Mouse (Mus musculus): ENCODE data around the gene Olfr221. TPM values are rescaled to one million over a fixed set of nuclear protein-coding genes. Genes with fewer than 3 reads are reported as not detected.

Olfr221 gene
- polyA plus RNA-seq, 1 experiment from 2014 or later: not detected

DNA sequence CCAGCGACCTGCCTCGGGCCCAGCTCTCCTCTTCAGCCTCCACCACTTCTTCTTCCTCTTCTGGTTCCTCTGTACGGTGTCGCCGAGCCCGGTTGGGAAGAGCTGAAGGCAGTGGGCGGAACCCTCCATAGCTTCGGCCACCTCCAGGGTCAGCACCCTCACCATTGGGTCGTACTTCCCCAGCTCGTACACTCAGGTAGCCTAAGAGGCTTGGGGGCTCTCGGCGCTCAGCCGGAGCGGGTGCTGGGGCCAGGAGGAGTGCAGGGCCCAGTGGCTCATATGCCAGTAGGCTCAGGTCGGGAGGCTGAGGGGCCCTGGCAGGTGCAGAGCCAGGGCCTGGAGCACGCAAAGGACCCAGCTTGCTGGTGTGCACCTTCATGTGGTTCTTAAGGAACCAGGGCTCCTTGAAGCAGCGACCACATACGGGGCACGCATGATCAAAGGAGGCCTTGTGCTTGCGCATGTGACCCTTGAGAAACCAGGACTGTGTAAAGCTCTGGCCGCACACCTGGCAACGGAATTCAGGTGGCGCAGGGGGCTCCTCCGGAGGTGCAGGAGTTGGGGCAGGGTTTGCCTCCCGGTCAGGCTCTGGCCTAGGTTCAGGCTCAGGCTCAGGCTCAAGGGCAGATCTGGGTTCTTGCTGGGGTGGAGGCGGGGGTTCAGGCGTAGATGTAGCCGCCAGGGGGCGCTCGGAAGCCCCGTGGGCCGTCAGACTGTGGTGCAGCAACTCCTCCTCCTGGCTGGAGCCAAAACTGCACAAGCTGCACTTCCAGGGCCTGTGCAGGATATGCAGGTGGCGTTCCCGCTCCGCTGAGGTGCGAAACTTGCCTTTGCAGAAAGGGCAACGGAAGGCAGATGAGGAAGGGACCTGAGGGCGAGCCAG, 33.7 kb downstream of the Olfr221 start:
- H3K4me3 ChIP-seq: peak overlapping the region; percentile 34
- H3K9me3 ChIP-seq (replicated peaks): no peaks in the 10 kb centered on the region
- H3K27ac ChIP-seq: peak overlapping the region; percentile 71
- peak; percentile 96 for DNase-seq (ENCODE audit: low spot score)
- H3K4me1 ChIP-seq: peaks cover 60% of the 10 kb centered on the region
- peaks cover 56% of the 10 kb centered on the region for H3K36me3 ChIP-seq
- H3K27me3 ChIP-seq (ENCODE audit: low read depth, poor library complexity, severe bottlenecking): no peaks in the 10 kb centered on the region
- WGBS: 60% methylated on average over 38 of the region's 38 CpGs

DNA sequence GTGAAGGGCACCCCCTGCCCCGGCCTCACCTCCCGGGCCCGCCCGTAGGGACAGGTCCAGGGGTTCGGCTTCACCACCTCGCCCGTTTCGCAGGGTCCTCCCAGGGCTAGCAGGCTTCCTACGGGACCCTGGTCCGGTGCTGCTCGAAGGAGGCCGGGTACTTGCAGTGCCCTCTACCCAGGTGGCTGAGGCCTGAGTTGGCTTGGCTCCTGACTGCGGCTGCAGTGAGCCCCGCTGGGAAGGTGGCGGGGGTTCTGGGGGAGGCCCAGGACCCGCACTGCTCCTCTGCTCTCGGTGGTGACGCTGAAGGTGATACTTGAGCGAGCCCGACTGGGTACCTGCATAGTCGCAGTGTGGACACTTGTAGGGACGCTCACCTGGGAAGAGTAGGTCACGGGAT, 35.5 kb downstream of the Olfr221 start:
- Histone ChIP-seq H3K36me3 (peaks cover 74% of the 10 kb centered on the region), H3K27ac (no peak overlapping the region), H3K4me1 (peaks cover 43% of the 10 kb centered on the region), H3K4me3 (no peak overlapping the region), H3K9me3 (replicated peaks) (no peaks in the 10 kb centered on the region), H3K27me3 (ENCODE audit: low read depth, poor library complexity, severe bottlenecking) (no peaks in the 10 kb centered on the region)
- DNase-seq (ENCODE audit: low spot score): no peak
- WGBS: 97% methylated on average over 23 of the region's 23 CpGs

DNA sequence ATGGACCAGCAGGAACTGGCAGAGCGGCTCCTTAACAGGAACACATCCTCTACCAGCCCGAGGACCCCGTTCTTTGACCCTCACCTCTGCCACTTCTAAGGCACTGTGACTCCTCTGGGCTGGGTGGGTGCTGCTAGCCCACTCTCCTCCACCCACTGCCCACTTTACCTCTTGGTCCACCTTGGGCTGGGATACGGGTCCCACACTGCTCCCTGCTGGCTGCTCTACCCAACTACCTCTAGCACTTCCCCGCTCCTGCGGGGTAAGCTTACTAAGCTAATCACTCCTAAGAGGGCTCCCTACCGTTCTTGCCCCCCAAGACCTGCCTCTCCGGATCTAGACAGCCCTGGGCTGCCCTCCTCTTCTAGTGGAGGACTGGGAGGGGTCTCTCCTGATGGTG, 36.0 kb downstream of the Olfr221 start:
- H3K4me1 ChIP-seq: peaks cover 38% of the 10 kb centered on the region

DNA sequence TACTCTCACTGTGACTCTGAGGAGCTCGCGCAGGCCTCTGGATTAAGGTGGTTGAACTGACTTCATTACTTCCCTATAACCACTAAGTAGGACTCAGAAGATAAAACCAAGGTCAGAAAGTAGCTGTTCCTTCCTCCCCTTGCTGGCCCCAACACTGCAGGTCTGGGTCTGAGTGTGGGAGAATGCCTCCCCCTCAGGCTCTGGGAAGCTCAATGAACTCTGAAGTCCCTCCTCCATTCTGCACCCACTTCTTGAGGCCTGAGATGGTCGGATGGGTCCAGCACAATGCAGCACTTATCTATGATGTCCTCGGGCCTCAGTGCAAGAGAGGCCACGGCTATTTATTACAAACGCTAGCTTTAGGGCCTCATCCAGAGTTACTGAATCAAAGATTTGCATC, 36.6 kb downstream of the Olfr221 start:
- Histone ChIP-seq H3K4me3 (no peak overlapping the region), H3K27ac (no peak overlapping the region), H3K4me1 (peaks cover 32% of the 10 kb centered on the region), H3K9me3 (replicated peaks) (no peaks in the 10 kb centered on the region), H3K36me3 (peaks cover 84% of the 10 kb centered on the region), H3K27me3 (ENCODE audit: low read depth, poor library complexity, severe bottlenecking) (no peaks in the 10 kb centered on the region)
- no peak for DNase-seq (ENCODE audit: low spot score)
- WGBS: 90% methylated on average over 6 of the region's 6 CpGs

More for the DNA sequence above, 36.0 kb downstream of the Olfr221 start:
- H3K4me3 ChIP-seq: no peak overlapping the region
- H3K9me3 ChIP-seq (replicated peaks): no peaks in the 10 kb centered on the region
- H3K27ac ChIP-seq: no peak overlapping the region
- peaks cover 77% of the 10 kb centered on the region for H3K36me3 ChIP-seq
- no peak for DNase-seq (ENCODE audit: low spot score)
- WGBS: 82% methylated on average over 8 of the region's 8 CpGs
- H3K27me3 ChIP-seq (ENCODE audit: low read depth, poor library complexity, severe bottlenecking): no peaks in the 10 kb centered on the region

DNA sequence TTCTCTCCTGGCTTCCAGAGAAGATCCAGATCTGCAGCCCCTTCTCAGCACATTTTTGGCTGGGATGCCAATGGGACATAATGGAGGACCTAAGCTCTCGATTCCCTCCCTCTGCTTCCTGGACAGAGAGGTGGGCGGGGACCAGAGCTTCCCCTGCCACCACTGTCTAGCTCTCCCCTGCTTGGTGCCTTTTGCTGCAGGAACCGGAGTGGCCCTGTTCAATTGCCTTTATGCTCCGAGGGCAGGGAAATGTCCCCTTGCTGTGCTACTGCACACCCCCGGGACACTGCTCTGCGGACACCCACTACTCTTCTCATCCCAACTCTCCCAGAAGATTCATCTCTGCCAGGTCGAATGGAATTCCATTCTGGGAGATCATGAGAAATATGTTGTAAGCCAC, 37.1 kb downstream of the Olfr221 start:
- no peak for DNase-seq (ENCODE audit: low spot score)
- Histone ChIP-seq H3K27me3 (ENCODE audit: low read depth, poor library complexity, severe bottlenecking) (no peaks in the 10 kb centered on the region), H3K9me3 (replicated peaks) (no peaks in the 10 kb centered on the region), H3K27ac (no peak overlapping the region), H3K36me3 (peaks cover 88% of the 10 kb centered on the region), H3K4me1 (peaks cover 27% of the 10 kb centered on the region), H3K4me3 (no peak overlapping the region)
- WGBS: 87% methylated on average over 7 of the region's 7 CpGs

DNA sequence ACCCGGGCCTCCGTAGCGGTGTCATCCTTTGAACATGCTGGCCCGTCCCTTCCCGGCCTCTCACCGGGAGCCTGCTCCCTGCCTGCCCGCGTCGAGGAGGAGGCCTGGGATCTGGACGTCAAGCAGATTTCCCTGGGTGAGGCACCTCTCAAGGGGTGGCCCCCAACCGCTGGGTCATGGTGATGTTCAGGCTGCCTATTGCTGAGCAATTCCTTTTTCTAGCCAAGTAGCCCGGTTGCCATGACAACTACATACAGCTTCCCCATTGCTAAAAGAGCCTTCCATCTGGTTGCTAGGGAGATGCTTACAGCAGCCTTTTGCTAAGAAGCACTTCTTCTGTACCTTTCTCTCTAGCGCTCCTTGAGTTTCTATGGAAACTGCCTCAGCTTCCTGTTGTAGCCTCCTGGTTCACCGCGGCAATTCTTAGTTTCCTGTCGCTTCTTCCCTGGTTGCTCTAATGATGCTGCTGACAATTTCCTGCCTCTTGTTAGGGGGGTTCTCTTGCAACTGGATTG, 38.2 kb downstream of the Olfr221 start:
- Histone ChIP-seq H3K4me1 (peaks cover 16% of the 10 kb centered on the region), H3K27me3 (ENCODE audit: low read depth, poor library complexity, severe bottlenecking) (no peaks in the 10 kb centered on the region), H3K9me3 (replicated peaks) (no peaks in the 10 kb centered on the region), H3K27ac (0 out of 2 replicates have a peak overlapping the region, but pooled peaks have one; percentile 25), H3K4me3 (no peak overlapping the region), H3K36me3 (peaks cover 94% of the 10 kb centered on the region)
- DNase-seq (ENCODE audit: low spot score): no peak
- WGBS: 58% methylated on average over 16 of the region's 16 CpGs

DNA sequence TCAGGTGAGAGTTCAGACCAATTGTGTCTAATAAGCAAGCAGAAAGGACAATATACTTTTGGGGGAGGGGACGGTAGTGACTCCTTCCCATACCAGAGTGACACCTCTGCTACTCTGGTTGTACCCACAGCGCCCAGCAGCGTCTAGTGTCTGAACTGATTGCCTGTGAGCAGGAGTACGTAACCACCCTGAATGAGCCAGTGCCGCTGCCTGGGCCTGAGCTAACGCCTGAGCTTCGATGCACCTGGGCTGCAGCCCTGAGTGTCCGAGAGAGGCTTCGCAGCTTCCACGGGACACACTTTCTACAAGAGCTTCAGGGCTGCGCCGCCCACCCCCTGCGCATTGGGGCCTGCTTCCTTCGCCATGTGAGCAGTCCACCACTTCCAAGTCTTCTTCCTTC, 44.8 kb downstream of the Olfr221 start:
- WGBS: 91% methylated on average over 14 of the region's 14 CpGs
- Histone ChIP-seq H3K4me3 (no peak overlapping the region), H3K27ac (no peak overlapping the region), H3K9me3 (replicated peaks) (no peaks in the 10 kb centered on the region), H3K4me1 (no peaks in the 10 kb centered on the region), H3K27me3 (ENCODE audit: low read depth, poor library complexity, severe bottlenecking) (no peaks in the 10 kb centered on the region), H3K36me3 (peaks cover 97% of the 10 kb centered on the region)
- no peak for DNase-seq (ENCODE audit: low spot score)

DNA sequence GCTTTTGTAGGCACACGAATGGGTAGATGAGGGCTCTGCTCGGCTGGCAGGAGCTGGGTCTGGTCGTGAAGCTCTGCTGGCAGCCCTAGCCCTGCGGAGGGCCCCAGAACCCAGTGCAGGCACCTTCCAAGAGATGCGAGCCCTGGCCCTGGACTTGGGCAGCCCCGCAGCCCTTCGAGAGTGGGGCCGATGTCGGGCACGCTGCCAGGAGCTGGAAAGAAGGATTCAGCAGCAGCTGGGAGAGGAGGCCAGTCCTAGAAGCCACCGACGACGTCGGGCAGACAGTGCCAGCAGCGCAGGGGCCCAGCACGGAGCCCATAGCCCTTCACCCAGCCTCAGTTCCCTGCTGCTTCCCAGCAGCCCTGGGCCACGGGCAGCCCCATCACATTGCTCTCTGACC, 45.4 kb downstream of the Olfr221 start:
- WGBS: 80% methylated on average over 17 of the region's 17 CpGs
- Histone ChIP-seq H3K4me3 (no peak overlapping the region), H3K27ac (no peak overlapping the region), H3K27me3 (ENCODE audit: low read depth, poor library complexity, severe bottlenecking) (no peaks in the 10 kb centered on the region), H3K9me3 (replicated peaks) (no peaks in the 10 kb centered on the region), H3K4me1 (no peaks in the 10 kb centered on the region), H3K36me3 (peaks cover 97% of the 10 kb centered on the region)
- no peak for DNase-seq (ENCODE audit: low spot score)

DNA sequence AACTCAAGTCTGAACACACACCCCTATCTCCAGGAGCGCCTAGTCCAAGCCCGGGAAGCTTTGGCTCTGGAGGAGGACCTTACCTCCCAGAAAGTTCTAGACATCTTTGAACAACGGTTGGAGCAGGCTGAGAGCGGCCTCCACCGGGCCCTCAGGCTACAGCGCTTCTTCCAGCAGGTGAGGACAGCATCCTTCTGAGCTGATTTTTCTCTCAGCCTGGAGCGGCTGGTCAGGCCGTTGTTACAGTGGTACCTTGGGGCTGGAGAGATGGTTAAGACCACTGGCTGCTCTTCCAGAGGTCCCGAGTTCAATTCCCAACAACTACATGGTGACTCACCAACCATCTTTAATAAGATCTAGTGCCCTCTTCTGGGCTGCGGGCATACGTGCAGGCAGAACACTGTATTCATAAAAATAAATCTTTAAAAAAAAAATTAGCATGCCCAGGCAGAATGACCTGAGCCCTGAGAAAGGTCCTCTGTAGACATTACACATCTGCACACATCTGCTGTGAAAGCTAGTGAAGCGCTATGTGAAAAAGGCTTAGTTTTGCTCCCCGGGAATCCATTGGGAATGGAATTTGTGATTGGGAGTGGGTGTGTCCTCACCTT, 45.9 kb downstream of the Olfr221 start:
- Histone ChIP-seq H3K4me3 (no peak overlapping the region), H3K27me3 (ENCODE audit: low read depth, poor library complexity, severe bottlenecking) (no peaks in the 10 kb centered on the region), H3K4me1 (no peaks in the 10 kb centered on the region), H3K27ac (no peak overlapping the region), H3K36me3 (peaks cover 98% of the 10 kb centered on the region), H3K9me3 (replicated peaks) (no peaks in the 10 kb centered on the region)
- no peak for DNase-seq (ENCODE audit: low spot score)
- WGBS: 91% methylated on average over 13 of the region's 13 CpGs

DNA sequence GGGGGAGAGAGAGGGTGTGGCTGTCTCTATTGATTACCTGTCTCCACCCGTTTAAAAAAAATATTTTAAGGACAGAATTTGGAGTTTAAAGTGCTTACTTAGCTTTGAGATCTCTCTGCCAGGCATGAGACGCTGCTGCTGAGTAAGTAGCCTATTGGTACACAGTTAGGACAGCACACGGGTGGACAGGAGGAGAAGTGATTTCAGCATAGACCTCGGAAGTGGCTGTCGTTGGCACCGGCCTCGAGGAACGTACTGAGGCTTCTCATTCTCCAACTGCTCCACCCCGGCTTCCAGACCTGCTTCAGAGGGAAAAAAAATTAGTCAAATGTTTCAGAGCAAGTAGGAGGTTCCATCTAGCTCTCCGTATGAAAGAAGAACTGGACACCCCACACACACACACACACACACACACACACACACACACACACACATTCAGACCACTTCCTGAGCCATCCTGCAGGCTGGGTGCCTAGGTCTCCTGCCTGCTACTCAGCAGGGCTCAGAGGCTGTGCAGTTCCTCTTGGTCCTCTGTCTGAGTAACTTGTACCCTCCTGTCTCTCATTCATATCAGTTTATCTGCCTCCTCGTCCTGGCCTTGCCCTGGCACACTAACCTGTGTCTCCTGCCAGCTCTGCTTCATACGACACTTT, 46.9 kb downstream of the Olfr221 start:
- no peaks in the 10 kb centered on the region for H3K27me3 ChIP-seq (ENCODE audit: low read depth, poor library complexity, severe bottlenecking)
- no peak overlapping the region for H3K27ac ChIP-seq
- H3K36me3 ChIP-seq: peaks cover 98% of the 10 kb centered on the region
- no peaks in the 10 kb centered on the region for H3K4me1 ChIP-seq
- no peaks in the 10 kb centered on the region for H3K9me3 ChIP-seq (replicated peaks)
- DNase-seq (ENCODE audit: low spot score): no peak
- 80% methylated on average over 12 of the region's 12 CpGs for WGBS
- no peak overlapping the region for H3K4me3 ChIP-seq

DNA sequence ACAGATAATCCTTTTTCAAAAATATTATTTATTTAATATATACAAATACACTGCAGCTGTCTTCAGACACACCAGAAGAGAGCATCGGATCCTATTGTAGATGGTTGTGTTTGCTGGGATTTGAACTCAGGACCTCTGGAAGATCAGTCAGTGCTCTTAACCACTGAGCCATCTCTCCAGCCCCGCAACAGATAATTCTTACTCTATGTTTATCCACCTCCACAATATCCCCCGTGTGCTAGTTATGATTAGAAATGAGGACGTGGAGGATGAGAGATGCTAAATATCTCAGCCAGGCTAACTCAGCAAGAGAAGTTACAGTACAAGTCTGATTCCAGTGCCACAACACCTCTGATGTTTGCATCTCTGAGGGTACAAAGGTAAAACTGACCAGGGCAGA, 47.8 kb downstream of the Olfr221 start:
- WGBS: 89% methylated on average over 4 of the region's 4 CpGs
- H3K36me3 ChIP-seq: peaks cover 98% of the 10 kb centered on the region
- no peak for DNase-seq (ENCODE audit: low spot score)

DNA sequence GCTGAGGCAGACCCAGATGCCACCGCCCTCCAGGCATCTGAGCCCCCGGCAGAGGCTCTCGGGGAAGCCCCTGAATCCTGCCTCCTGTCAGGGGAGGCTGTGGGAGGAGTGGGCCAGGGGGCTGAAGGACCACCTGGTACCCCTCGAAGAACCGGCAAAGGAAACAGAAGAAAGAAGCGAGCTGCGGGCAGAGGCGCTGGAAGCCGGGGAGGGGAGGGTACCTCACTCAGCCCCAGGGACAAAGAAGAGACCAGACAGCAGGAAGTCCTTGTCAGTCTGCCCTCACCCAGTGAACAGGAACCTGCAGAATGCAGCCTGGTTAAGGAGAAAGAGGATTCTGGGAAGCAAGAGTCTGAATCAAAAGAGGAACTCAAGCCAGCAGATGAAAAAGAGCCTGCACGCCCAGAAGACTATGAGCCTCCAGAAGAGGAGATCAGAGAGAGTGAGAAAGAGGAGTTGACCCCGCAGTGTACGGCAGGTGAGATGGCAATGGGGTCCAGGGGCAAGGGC, 52.7 kb downstream of the Olfr221 start:
- Histone ChIP-seq H3K4me3 (no peak overlapping the region), H3K27ac (0 out of 2 replicates have a peak overlapping the region, but pooled peaks have one; percentile 38), H3K9me3 (replicated peaks) (no peaks in the 10 kb centered on the region), H3K4me1 (peaks cover 33% of the 10 kb centered on the region), H3K36me3 (peaks cover 78% of the 10 kb centered on the region), H3K27me3 (ENCODE audit: low read depth, poor library complexity, severe bottlenecking) (0 out of 2 replicates have a peak, but pooled peaks cover 4% of the 10 kb centered on the region)
- DNase-seq (ENCODE audit: low spot score): no peak
- 77% methylated on average over 12 of the region's 12 CpGs for WGBS

More for the DNA sequence above, 47.8 kb downstream of the Olfr221 start:
- no peak overlapping the region for H3K4me3 ChIP-seq
- H3K27ac ChIP-seq: no peak overlapping the region
- no peaks in the 10 kb centered on the region for H3K9me3 ChIP-seq (replicated peaks)
- H3K4me1 ChIP-seq: 0 out of 2 replicates have a peak, but pooled peaks cover 3% of the 10 kb centered on the region
- no peaks in the 10 kb centered on the region for H3K27me3 ChIP-seq (ENCODE audit: low read depth, poor library complexity, severe bottlenecking)

Measured in limb, embryonic 10.5 days (tissue).